Mouse (Mus musculus) bone marrow, adult 2 months (tissue): Measurements from ENCODE around the gene Maml3.

ENCODE experiments used
- CTCF ChIP-seq: fragments of 200-500 bp; IDR thresholded peaks from 2 replicates; pipeline ENCODE4 v1.5.1; 2011; ENCODE audit warnings: low read length, control low read depth; ENCODE audit not compliant: control insufficient read depth, insufficient read depth
- POLR2A ChIP-seq: fragments of 200-500 bp; IDR thresholded peaks from 2 replicates; pipeline ENCODE4 v1.6.1; 2011; ENCODE audit warnings: low read depth, mild to moderate bottlenecking, control low read depth, low read length, borderline replicate concordance; ENCODE audit not compliant: control insufficient read depth

GRCm38 (mm10) chr3:51789389-51789904 is 315.4 kb downstream of the Maml3 start:
- TF ChIP-seq CTCF (no peak), POLR2A (no peak)
